Mouse (Mus musculus): Measurements from ENCODE around the gene Inhbe. TPM values are rescaled to one million over a fixed set of nuclear protein-coding genes. Genes with fewer than 3 reads are reported as not detected.

Gene Inhbe
- polyA plus RNA-seq, 1 experiment from 2014 or later = not detected

Other genes with a start within 250 kb of the Inhbe start
- gene Os9, start 233.3 kb downstream of the Inhbe start, polyA plus RNA-seq (2015; fragmentation: Nextera tagmentation; extraction: Ambion mirVana) = 127 and 130 TPM in 2 replicates
- 69.5 and 70.4 TPM in 2 replicates for gene B4galnt1, start 189.2 kb downstream of the Inhbe start, polyA plus RNA-seq (2015; fragmentation: Nextera tagmentation; extraction: Ambion mirVana)
- gene Slc26a10, start 173.8 kb downstream of the Inhbe start, polyA plus RNA-seq (2015; fragmentation: Nextera tagmentation; extraction: Ambion mirVana) = 1.0 TPM in 2 replicates
- 32.7 and 34.9 TPM in 2 replicates for gene Arhgef25, start 164.3 kb downstream of the Inhbe start, polyA plus RNA-seq (2015; fragmentation: Nextera tagmentation; extraction: Ambion mirVana)
- 211 and 245 TPM in 2 replicates for gene Dtx3, start 158.7 kb downstream of the Inhbe start, polyA plus RNA-seq (2015; fragmentation: Nextera tagmentation; extraction: Ambion mirVana)
- gene Pip4k2c, start 142.8 kb downstream of the Inhbe start, polyA plus RNA-seq (2015; fragmentation: Nextera tagmentation; extraction: Ambion mirVana) = 19.8 and 23.0 TPM in 2 replicates
- 97.3 and 113 TPM in 2 replicates for gene Kif5a, start 91.1 kb downstream of the Inhbe start, polyA plus RNA-seq (2015; fragmentation: Nextera tagmentation; extraction: Ambion mirVana)
- 304 and 335 TPM in 2 replicates for gene Dctn2, start 88.0 kb downstream of the Inhbe start, polyA plus RNA-seq (2015; fragmentation: Nextera tagmentation; extraction: Ambion mirVana)
- 16.4 and 18.3 TPM in 2 replicates for gene Mbd6, start 65.4 kb downstream of the Inhbe start, polyA plus RNA-seq (2015; fragmentation: Nextera tagmentation; extraction: Ambion mirVana)
- 108 and 115 TPM in 2 replicates for gene Mars, start 42.6 kb downstream of the Inhbe start, polyA plus RNA-seq (2015; fragmentation: Nextera tagmentation; extraction: Ambion mirVana)
- gene Arhgap9, start 32.4 kb downstream of the Inhbe start, polyA plus RNA-seq (2015; fragmentation: Nextera tagmentation; extraction: Ambion mirVana) = 0.88 and 13.1 TPM in 2 replicates
- 1.8 and 2.7 TPM in 2 replicates for gene Gli1, start 12.4 kb downstream of the Inhbe start, polyA plus RNA-seq (2015; fragmentation: Nextera tagmentation; extraction: Ambion mirVana)
- gene Inhbc, start 16.0 kb upstream of the Inhbe start, polyA plus RNA-seq (2015; fragmentation: Nextera tagmentation; extraction: Ambion mirVana) = not detected in 2 replicates
- 30.7 and 34.5 TPM in 2 replicates for gene R3hdm2, start 25.9 kb upstream of the Inhbe start, polyA plus RNA-seq (2015; fragmentation: Nextera tagmentation; extraction: Ambion mirVana)
- 1.9 and 2.9 TPM in 2 replicates for gene Stac3, start 147.3 kb upstream of the Inhbe start, polyA plus RNA-seq (2015; fragmentation: Nextera tagmentation; extraction: Ambion mirVana)
- 17.8 and 22.5 TPM in 2 replicates for gene Ndufa4l2, start 160.6 kb upstream of the Inhbe start, polyA plus RNA-seq (2015; fragmentation: Nextera tagmentation; extraction: Ambion mirVana)
- 50.4 and 69.9 TPM in 2 replicates for gene Shmt2, start 168.0 kb upstream of the Inhbe start, polyA plus RNA-seq (2015; fragmentation: Nextera tagmentation; extraction: Ambion mirVana)
- gene Nxph4, start 180.1 kb upstream of the Inhbe start, polyA plus RNA-seq (2015; fragmentation: Nextera tagmentation; extraction: Ambion mirVana) = 80.4 and 102 TPM in 2 replicates

All from neural tube, embryonic 15.5 days (tissue).